Mouse (Mus musculus): ENCODE measurements around the gene Met. TPM values are rescaled to one million over a fixed set of nuclear protein-coding genes. Genes with fewer than 3 reads are reported as not detected.

Met gene
- polyA plus RNA-seq, 1 experiment from 2014 or later = 4.5 TPM

DNA sequence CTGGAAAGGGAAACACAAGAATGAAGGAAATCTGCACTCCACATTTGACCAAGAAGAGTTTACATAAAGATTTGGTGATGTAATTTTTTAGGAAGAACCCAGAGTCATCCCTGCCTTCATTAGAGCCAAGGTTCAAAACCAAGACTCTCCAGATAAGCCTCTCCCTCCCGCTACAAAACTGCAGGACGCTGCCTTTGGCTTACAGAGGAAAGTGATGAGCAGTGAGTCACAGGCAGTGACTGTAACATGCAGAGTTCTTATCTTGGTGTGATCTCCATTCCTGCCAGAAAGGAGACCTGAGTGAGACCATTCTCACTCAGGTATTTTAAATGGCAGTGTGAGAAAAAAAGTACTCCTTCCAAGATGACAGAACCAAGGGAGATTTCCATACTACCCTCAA is 137.9 kb downstream of the Met start:
- no peaks in the 10 kb centered on the region for H3K4me1 ChIP-seq (replicated peaks; ENCODE audit: control insufficient read depth, insufficient read depth)
- no peaks in the 10 kb centered on the region for H3K9me3 ChIP-seq (ENCODE audit: control insufficient read depth, low read length)
- H3K9ac ChIP-seq (ENCODE audit: low read length) = no peak overlapping the region
- ATAC-seq (ENCODE audit: low FRiP score, low TSS enrichment) (no peak), DNase-seq (ENCODE audit: low spot score) (no peak)
- no peaks in the 10 kb centered on the region for H3K36me3 ChIP-seq (ENCODE audit: control insufficient read depth, insufficient read depth, low read length)
- TF ChIP-seq EP300 (optimal IDR thresholded peaks at IDR 0.05) (no peak), CTCF (IDR thresholded peaks at IDR 0.05; ENCODE audit: low read depth) (no peak)
- H3K4me3 ChIP-seq (ENCODE audit: low read depth, low read length) = no peak overlapping the region
- no peak overlapping the region for H3K27ac ChIP-seq (replicated peaks)
- H3K4me2 ChIP-seq (replicated peaks; ENCODE audit: low read depth) = no peak overlapping the region
- 41% methylated on average over 2 of the region's 2 CpGs for WGBS
- H3K27me3 ChIP-seq (ENCODE audit: control insufficient read depth, insufficient read depth, low read length) = no peaks in the 10 kb centered on the region

DNA sequence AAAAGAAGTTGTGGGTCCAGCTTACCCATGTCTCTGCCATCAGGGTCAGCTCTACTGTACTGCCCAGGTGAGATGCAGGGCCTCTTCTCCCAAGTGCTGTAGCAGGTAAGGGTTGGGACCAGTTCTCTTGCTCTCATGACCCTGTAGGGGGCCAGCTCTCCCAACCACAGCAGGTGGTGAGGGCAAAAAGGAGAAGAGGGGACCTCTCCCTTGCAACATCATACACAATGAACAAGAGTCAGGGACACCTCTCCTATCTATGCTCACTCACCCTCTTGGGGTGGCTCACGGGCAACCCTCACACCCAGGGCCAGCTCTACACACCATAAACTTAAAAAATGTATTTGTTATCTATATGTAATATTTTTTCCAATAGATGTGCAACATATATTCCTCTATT is 143.3 kb downstream of the Met start:
- Histone ChIP-seq H3K27me3 (ENCODE audit: control insufficient read depth, insufficient read depth, low read length) (no peaks in the 10 kb centered on the region), H3K4me1 (replicated peaks; ENCODE audit: control insufficient read depth, insufficient read depth) (no peaks in the 10 kb centered on the region), H3K4me2 (replicated peaks; ENCODE audit: low read depth) (no peak overlapping the region), H3K27ac (replicated peaks) (no peak overlapping the region), H3K9me3 (ENCODE audit: control insufficient read depth, low read length) (no peaks in the 10 kb centered on the region), H3K9ac (ENCODE audit: low read length) (no peak overlapping the region), H3K36me3 (ENCODE audit: control insufficient read depth, insufficient read depth, low read length) (no peaks in the 10 kb centered on the region), H3K4me3 (ENCODE audit: low read depth, low read length) (no peak overlapping the region)
- no peak for DNase-seq (ENCODE audit: low spot score)
- ATAC-seq (ENCODE audit: low FRiP score, low TSS enrichment) = no peak
- 79% methylated on average over 1 of the region's 1 CpGs for WGBS
- TF ChIP-seq EP300 (optimal IDR thresholded peaks at IDR 0.05) (no peak), CTCF (IDR thresholded peaks at IDR 0.05; ENCODE audit: low read depth) (no peak)

DNA sequence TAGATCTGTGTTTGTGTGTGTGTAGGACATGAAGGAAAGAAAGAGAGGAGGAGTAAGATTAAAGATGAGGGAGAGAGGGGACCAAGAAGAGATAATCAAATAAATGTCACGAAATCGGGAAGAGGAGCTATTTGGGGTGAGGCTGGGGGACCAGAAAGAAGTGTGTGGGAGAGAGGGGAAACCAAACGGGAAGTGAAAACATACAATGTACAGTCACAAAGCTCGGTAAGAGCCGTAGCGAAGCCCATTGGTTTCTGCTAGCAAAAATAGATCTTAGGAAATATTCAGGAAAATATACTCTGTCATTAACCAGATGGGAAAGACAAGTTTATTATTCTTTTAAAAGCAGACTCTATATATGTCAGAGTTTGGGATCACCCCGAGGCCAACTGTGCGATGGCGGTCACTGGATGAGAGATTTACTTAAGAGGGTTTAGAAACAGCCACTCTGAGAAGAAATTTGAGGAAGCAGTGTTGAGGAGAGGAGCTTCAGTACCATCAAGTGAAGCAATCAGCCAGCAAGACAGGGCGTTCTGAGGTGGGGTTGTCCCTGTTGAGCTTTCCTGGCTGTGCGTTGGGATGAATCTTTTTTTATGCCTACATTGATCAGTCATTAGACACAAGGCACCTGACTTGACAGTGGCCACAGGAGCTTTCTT is 147.9 kb downstream of the Met start:
- H3K4me3 ChIP-seq (ENCODE audit: low read depth, low read length) = no peak overlapping the region
- ATAC-seq (ENCODE audit: low FRiP score, low TSS enrichment) (no peak), DNase-seq (ENCODE audit: low spot score) (no peak)
- no peaks in the 10 kb centered on the region for H3K36me3 ChIP-seq (ENCODE audit: control insufficient read depth, insufficient read depth, low read length)
- 77% methylated on average over 11 of the region's 11 CpGs for WGBS
- no peaks in the 10 kb centered on the region for H3K4me1 ChIP-seq (replicated peaks; ENCODE audit: control insufficient read depth, insufficient read depth)
- no peaks in the 10 kb centered on the region for H3K9me3 ChIP-seq (ENCODE audit: control insufficient read depth, low read length)
- no peak overlapping the region for H3K4me2 ChIP-seq (replicated peaks; ENCODE audit: low read depth)
- H3K27ac ChIP-seq (replicated peaks) = no peak overlapping the region
- TF ChIP-seq CTCF (IDR thresholded peaks at IDR 0.05; ENCODE audit: low read depth) (no peak), EP300 (optimal IDR thresholded peaks at IDR 0.05) (no peak)
- no peaks in the 10 kb centered on the region for H3K27me3 ChIP-seq (ENCODE audit: control insufficient read depth, insufficient read depth, low read length)
- H3K9ac ChIP-seq (ENCODE audit: low read length) = no peak overlapping the region

DNA sequence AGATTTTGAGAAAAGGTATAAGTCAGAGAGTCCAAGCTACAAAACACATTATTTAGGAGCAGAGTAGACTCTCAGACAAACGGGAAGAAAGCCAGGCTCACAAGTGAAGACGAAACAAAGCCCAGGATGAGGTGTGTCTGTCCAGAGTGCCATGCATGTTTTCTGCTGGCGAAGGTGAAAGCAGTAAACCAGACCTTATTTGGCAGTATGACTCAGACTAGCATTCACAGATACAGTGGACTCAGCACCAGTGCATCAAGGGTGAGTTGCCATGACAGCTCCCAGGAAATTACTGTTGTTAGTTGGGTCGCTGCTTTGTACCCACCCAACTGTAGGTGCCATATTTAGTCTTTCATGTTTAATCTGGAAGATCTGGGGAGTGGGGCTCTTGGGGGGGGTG is 149.1 kb downstream of the Met start:
- Histone ChIP-seq H3K36me3 (ENCODE audit: control insufficient read depth, insufficient read depth, low read length) (no peaks in the 10 kb centered on the region), H3K27ac (replicated peaks) (no peak overlapping the region), H3K27me3 (ENCODE audit: control insufficient read depth, insufficient read depth, low read length) (no peaks in the 10 kb centered on the region), H3K9me3 (ENCODE audit: control insufficient read depth, low read length) (no peaks in the 10 kb centered on the region), H3K4me2 (replicated peaks; ENCODE audit: low read depth) (no peak overlapping the region), H3K4me3 (ENCODE audit: low read depth, low read length) (no peak overlapping the region), H3K4me1 (replicated peaks; ENCODE audit: control insufficient read depth, insufficient read depth) (no peaks in the 10 kb centered on the region), H3K9ac (ENCODE audit: low read length) (no peak overlapping the region)
- ATAC-seq (ENCODE audit: low FRiP score, low TSS enrichment) (no peak), DNase-seq (ENCODE audit: low spot score) (no peak)
- WGBS = 61% methylated on average over 4 of the region's 4 CpGs
- TF ChIP-seq EP300 (optimal IDR thresholded peaks at IDR 0.05) = no peak
- TF ChIP-seq CTCF (IDR thresholded peaks at IDR 0.05; ENCODE audit: low read depth) = no peak

DNA sequence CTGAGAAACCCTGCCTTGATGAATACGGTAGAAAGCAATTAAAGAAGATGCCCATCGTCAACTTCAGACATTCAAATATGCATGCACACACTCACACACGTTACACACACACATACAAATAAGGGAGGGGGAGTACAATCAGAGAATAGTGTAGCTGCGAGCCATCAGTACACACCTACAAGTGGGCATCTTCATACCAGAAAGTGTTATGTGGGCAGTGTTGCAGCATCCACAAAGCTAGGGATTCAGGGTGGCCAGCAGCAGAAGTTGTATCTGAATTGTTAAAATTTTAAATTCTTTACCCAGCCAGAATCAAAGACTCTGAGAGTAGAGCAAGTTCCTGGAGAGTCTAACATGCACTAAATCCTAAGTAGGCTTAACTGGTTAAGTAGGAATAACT is 157.2 kb downstream of the Met start:
- TF ChIP-seq CTCF (IDR thresholded peaks at IDR 0.05; ENCODE audit: low read depth) (no peak), EP300 (optimal IDR thresholded peaks at IDR 0.05) (no peak)
- H3K4me2 ChIP-seq (replicated peaks; ENCODE audit: low read depth) = no peak overlapping the region
- no peaks in the 10 kb centered on the region for H3K4me1 ChIP-seq (replicated peaks; ENCODE audit: control insufficient read depth, insufficient read depth)
- H3K36me3 ChIP-seq (ENCODE audit: control insufficient read depth, insufficient read depth, low read length) = no peaks in the 10 kb centered on the region
- H3K27ac ChIP-seq (replicated peaks) = no peak overlapping the region
- H3K9ac ChIP-seq (ENCODE audit: low read length) = no peak overlapping the region
- 78% methylated on average over 4 of the region's 4 CpGs for WGBS
- H3K4me3 ChIP-seq (ENCODE audit: low read depth, low read length) = no peak overlapping the region
- ATAC-seq (ENCODE audit: low FRiP score, low TSS enrichment) = no peak
- no peaks in the 10 kb centered on the region for H3K9me3 ChIP-seq (ENCODE audit: control insufficient read depth, low read length)
- no peak for DNase-seq (ENCODE audit: low spot score)
- H3K27me3 ChIP-seq (ENCODE audit: control insufficient read depth, insufficient read depth, low read length) = no peaks in the 10 kb centered on the region

DNA sequence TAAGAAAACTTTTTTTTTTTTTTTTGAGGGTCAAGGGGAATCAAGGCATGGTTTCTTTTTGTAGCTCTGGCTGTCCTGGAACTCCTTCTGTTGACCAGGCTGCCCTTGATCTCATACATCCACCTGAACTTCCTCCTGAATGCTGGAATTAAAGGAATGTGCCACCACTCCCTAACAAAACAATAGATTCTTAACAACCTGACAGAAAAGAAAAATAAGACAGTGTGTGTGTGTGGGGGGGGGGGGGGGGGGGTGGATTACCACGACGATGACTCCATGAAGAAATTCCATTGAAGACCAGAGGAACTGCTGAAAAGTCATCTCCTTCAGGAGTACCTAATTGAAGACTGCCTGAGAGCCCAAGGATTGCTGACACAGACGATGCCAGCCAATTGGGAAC is 157.8 kb downstream of the Met start:
- H3K9ac ChIP-seq (ENCODE audit: low read length) = no peak overlapping the region
- H3K4me3 ChIP-seq (ENCODE audit: low read depth, low read length) = no peak overlapping the region
- no peaks in the 10 kb centered on the region for H3K4me1 ChIP-seq (replicated peaks; ENCODE audit: control insufficient read depth, insufficient read depth)
- TF ChIP-seq CTCF (IDR thresholded peaks at IDR 0.05; ENCODE audit: low read depth) (no peak), EP300 (optimal IDR thresholded peaks at IDR 0.05) (no peak)
- WGBS = 67% methylated on average over 1 of the region's 3 CpGs
- DNase-seq (ENCODE audit: low spot score) = no peak
- H3K27me3 ChIP-seq (ENCODE audit: control insufficient read depth, insufficient read depth, low read length) = no peaks in the 10 kb centered on the region
- ATAC-seq (ENCODE audit: low FRiP score, low TSS enrichment) = no peak
- no peaks in the 10 kb centered on the region for H3K9me3 ChIP-seq (ENCODE audit: control insufficient read depth, low read length)
- no peak overlapping the region for H3K27ac ChIP-seq (replicated peaks)
- H3K4me2 ChIP-seq (replicated peaks; ENCODE audit: low read depth) = no peak overlapping the region
- H3K36me3 ChIP-seq (ENCODE audit: control insufficient read depth, insufficient read depth, low read length) = no peaks in the 10 kb centered on the region

Other genes with a start within 250 kb of the Met start
- 62.7 and 63.5 TPM in 2 replicates for gene Cav2, start 182.6 kb upstream of the Met start, polyA plus RNA-seq (2015; fragmentation: Nextera tagmentation; extraction: Ambion mirVana)
- gene Cav1, start 157.5 kb upstream of the Met start, polyA plus RNA-seq (2015; fragmentation: Nextera tagmentation; extraction: Ambion mirVana) = 324 and 346 TPM in 2 replicates
- gene Capza2, start 172.4 kb downstream of the Met start, polyA plus RNA-seq (2015; fragmentation: Nextera tagmentation; extraction: Ambion mirVana) = 161 and 167 TPM in 2 replicates
- 11.8 and 12.5 TPM in 2 replicates for gene St7, start 229.1 kb downstream of the Met start, polyA plus RNA-seq (2015; fragmentation: Nextera tagmentation; extraction: Ambion mirVana)